Mouse (Mus musculus) cortical plate, adult 2 months (tissue): ENCODE measurements around the gene Tnfrsf1a.

Experiments
- CTCF ChIP-seq: fragments of 200-500 bp; IDR thresholded peaks from 2 replicates; pipeline ENCODE4 v1.5.1; 2011; ENCODE audit warnings: mild to moderate bottlenecking, control low read depth, low read length; ENCODE audit not compliant: insufficient read depth; ENCODE audit errors: extremely low read depth
- POLR2A ChIP-seq: fragments of 200-500 bp; IDR thresholded peaks from 2 replicates; pipeline ENCODE4 v1.6.1; 2011; ENCODE audit warnings: mild to moderate bottlenecking, low read length, control low read depth; ENCODE audit not compliant: insufficient read depth; ENCODE audit errors: extremely low read depth

DNA sequence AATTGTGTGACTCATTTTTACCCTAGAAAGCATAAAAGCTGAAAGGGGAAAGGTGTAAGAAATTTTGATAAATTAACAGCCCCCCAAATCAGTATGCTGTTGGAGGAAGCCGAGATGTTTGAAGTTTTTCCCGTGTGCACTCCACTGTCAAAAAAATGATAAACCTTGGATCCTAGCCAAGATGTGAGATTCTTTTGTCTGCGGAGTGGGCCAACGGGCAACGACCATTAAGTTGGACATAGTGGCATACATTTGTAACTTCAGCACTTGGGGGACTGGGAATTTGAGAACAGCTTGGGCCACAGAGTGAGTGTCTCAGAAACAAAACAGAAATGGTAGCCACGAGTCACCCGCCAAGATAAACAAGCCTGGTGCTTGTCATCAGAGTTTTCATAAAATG is 32.1 kb upstream of the Tnfrsf1a start:
- TF ChIP-seq CTCF = no peak
- no peak for TF ChIP-seq POLR2A
